Mouse (Mus musculus): ENCODE measurements around the gene Apoo.
"Not testable (repeated sequence)": the region's sequence is repeated elsewhere in the genome, so short reads cannot be mapped to it uniquely, and the experiment has no call there.

Apoo gene

GRCm38 (mm10) chrX:94366670-94367241 lies at the start of gene Apoo, which contains the start of gene Fam90a1b:
TSS of gene Apoo (plus strand) at chrX:94367117.
TSS of gene Fam90a1b (minus strand) at chrX:94366777.
- DNase-seq (ENCODE audit: low read depth), result peak; percentile 98

DNA sequence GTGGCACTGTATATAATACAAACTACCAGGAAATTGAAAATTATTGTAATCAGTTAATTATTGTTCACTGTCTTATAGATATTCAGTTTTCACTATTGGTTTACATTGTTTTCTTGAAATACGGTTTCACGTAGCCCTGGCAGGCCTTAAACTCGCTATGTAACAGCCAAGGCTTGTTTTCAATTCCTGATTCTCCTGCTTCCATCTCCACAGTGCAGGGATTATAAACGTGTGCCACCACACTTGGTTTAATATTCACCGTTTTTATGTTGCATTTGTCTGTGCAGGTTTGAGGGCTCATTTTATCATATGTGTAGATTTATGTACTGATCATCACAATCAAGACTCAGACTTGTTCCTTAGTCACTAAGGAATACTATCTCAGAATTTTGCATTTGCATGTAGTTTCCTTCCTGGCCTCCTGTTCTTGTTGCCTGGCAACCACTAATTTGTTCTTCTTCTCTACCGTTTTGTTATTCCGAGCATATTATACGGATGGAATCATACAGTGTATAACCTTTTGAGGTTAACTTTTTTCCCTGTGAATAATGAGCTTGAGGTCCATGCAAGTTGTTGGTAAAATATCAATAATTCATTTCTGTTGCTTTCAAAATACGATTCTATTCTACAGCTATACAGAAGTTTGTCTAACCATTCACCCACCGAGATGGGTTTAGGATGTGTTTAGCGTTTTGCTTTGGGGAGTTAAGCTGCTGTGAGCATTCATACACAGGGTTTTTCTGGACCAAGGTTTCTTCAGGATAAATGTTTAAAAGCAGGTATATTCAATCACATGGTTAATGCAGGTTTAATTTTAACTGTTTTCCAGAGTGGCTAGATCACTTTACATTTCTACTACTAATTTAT lies 45.6 kb upstream of the Apoo start:
- no peak for DNase-seq (ENCODE audit: low read depth)

- DNase-seq (ENCODE audit: low read depth), result not testable (repeated sequence)
These were observed 23.3 kb upstream of the Apoo start for GRCm38 (mm10) chrX:94343638-94344037.

DNA sequence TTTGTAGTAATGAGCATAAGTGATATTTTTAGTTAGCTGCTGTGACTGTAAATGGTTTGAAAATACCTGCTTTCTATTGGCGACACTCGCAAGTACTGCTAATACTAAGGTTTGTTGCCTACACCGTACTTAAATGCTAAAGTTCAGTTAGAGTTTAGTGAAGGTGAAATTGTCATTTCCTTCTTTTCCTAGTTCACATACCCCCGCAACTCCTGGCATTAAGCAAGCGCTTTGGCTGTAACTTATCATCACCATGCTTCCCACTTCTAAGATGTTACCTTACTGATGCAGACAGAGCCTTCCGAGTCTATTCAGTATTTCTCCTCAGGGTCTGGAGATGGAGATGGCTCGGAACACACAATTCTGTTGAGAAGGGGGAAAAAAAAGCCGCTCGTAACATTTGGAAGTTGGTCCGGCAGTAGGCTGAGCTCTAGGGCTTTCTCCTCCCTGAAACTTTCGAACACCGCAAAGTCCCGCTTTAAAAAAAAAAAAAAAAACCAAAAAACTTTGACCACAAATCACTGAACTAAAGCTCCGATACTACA lies 1.5 kb upstream of the Apoo start:
- no peak for DNase-seq (ENCODE audit: low read depth)

- DNase-seq (ENCODE audit: low read depth), result no peak
These were observed 888 bp upstream of the Apoo start for GRCm38 (mm10) chrX:94366029-94366428.

GRCm38 (mm10) chrX:94367248-94367647 lies 331 bp downstream of the Apoo start:
- DNase-seq (ENCODE audit: low read depth), result peak; percentile 55

GRCm38 (mm10) chrX:94378734-94379133 lies 11.8 kb downstream of the Apoo start:
- DNase-seq (ENCODE audit: low read depth), result no peak

DNA sequence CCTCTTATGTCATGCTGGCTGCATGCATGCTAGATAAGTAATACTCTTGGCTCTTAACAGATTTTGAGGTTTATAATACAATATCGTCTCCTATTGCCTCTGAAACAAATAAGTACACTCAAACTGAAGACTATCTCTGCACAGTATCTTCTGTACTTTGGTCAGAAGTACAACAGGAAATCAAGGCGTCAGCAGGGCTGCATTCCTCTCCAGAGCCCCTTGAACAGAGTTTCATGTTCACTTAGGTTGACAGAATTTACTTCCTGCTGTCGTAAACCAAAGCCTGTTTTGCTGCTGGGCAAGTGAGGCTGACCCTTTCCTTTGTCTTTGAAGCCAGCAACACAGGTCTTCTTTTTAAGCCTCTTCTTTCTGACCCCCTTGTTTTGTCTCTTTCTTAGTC lies 42.1 kb downstream of the Apoo start:
- peak; percentile 23 for DNase-seq (ENCODE audit: low read depth)

DNA sequence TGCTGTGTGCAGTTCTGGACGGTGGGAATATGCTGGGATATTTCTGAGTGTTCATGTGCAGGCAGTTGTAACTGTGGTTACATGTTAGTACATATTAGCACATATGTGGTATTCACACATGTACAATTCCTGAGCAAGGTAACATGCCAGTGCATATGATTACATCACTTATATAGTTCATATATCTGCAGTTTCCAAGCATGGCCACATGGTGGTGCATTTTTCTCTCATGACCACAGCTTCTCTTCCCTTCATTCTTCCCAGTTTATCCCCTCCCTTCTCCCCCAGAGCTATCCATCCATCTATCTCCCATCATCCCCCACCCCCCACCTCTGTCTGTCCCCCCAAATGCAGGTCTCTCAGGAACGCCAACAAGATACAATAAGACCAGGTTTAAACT lies 53.3 kb downstream of the Apoo start:
- no peak for DNase-seq (ENCODE audit: low read depth)

- DNase-seq (ENCODE audit: low read depth), result peak; percentile 40
These were observed 64.8 kb downstream of the Apoo start for GRCm38 (mm10) chrX:94431548-94432375.

GRCm38 (mm10) chrX:94445427-94445826 lies 78.5 kb downstream of the Apoo start:
- not testable (repeated sequence) for DNase-seq (ENCODE audit: low read depth)

- not testable (repeated sequence) for DNase-seq (ENCODE audit: low read depth)
These were observed 79.1 kb downstream of the Apoo start for GRCm38 (mm10) chrX:94446021-94446420.

DNA sequence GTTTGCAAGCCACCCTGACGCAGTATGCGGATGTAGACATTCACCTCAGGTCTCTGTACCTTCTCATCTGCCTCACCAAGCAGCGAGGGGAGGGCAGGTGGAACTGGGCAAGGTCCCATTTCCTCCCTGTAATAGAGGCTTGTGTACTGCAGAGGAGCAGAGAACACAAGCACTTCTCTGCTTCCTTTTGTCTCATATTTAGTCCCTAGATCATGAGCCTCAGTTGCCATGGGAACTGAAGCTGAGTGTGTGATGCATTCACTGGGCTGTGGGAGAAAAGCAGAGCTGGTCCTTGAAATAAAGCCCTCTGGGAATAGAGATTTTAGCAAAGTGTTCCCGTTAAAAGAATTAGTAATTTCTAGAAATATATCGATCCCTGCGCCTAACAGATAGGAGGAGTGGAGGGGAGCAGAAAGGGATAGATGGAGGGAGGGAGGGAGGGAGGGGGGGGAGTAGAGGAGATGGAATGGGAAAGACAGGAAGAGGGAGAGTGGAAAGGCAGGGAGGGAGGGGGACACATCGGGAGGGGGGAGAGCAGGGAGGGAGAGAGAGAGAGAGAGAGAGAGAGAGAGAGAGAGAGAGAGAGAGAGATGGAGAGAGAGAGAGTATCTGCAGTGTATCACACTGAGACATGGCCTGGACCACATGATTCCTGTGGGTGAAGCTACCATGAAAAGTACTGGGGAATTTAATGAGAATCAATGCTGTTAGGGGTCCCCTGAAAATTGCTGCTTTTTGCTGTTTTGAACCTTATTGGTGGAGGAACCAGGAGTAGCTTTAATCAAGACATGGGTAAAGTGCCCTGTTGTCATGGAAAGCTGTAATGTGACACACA lies 83.3 kb downstream of the Apoo start:
- not testable (repeated sequence) for DNase-seq (ENCODE audit: low read depth)

DNA sequence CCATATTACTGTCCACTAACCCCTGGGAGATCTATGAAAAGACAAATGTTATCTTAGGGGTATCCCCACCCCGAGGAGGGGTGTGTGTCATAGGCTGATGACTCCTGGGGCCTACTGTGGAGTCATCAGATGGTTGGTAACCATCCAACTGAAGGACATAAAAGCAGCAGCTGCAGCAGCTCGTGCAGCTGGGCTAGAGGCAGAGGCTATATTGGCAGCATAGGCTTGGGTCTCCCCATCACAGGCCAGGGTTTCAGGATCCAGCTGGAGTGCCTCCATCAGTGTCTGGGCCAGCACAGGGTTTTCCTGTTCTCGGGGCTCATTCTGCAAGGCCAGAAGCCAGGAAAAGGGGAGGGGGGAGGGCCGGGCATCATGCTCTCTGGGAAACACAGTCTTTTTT lies 92.4 kb downstream of the Apoo start:
- no peak for DNase-seq (ENCODE audit: low read depth)

- DNase-seq (ENCODE audit: low read depth), result not testable (repeated sequence)
These were observed 94.6 kb downstream of the Apoo start for GRCm38 (mm10) chrX:94461513-94461912.

GRCm38 (mm10) chrX:94462604-94463429 lies 95.9 kb downstream of the Apoo start:
- DNase-seq (ENCODE audit: low read depth), result not testable (repeated sequence)

All from 416B (cell line).